Mouse (Mus musculus) gastrocnemius, postnatal 25 days (tissue): Measurements from ENCODE around the gene Btbd3. TPM values are rescaled to one million over a fixed set of nuclear protein-coding genes. Genes with fewer than 3 reads are reported as not detected.

ENCODE experiments used
- DNase-seq: peaks from one replicate; pipeline ENCODE4 v3.0.0; 2022
- long read RNA-seq, 2 experiments: library from polyadenylated mRNA; stranded (forward); transcript quantifications; one replicate each; pipeline ENCODE4 v2.0.0; 2021
- total RNA-seq, 2 experiments: library from RNA; stranded (reverse); gene quantifications; 1 replicate in 1 of 2; 2 replicates in 1 of 2; pipeline ENCODE4 v1.2.3; 2021

Gene Btbd3
- total RNA-seq: 10 to 100 TPM; 10.1 TPM
- long read RNA-seq, experiment 1, partial matches to known transcripts: 0 of 8 reads
- long read RNA-seq, experiment 1, other reads (novel, unspliced or antisense): 8 of 8 reads
- long read RNA-seq, experiment 2, full-length matches to known transcripts: 2 of 12 reads
- long read RNA-seq, experiment 2, partial matches to known transcripts: 8 of 12 reads
- long read RNA-seq, experiment 2, other reads (novel, unspliced or antisense): 2 of 12 reads

- peak; percentile 94 for DNase-seq
Observed at GRCm38 (mm10) chr2:138256411-138256810, at the start of gene Btbd3. TSS of gene Btbd3 (plus strand) at chr2:138256565.

DNA sequence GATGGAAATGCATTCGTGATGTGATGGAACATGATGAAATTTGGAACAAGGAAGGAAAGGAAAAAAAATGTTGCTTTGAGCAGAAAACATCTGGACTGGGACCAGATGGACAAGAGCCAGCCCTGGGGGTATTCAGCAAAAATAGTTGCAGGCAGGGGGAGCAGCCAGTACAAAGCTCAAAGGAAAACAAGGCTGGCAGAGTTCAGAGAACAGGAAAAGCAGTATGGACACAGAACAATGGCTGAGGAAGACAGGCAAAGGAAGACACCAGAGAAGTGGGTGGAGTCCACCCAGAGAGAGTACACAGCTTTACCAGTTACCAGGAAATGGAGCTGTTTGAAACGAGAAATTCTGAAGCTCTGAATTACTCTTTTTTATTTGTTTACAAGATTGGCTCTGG, 40.8 kb upstream of the Btbd3 start:
- peak; percentile 79 for DNase-seq

- no peak for DNase-seq
Observed at GRCm38 (mm10) chr2:138220269-138220668, 36.1 kb upstream of the Btbd3 start.

DNA sequence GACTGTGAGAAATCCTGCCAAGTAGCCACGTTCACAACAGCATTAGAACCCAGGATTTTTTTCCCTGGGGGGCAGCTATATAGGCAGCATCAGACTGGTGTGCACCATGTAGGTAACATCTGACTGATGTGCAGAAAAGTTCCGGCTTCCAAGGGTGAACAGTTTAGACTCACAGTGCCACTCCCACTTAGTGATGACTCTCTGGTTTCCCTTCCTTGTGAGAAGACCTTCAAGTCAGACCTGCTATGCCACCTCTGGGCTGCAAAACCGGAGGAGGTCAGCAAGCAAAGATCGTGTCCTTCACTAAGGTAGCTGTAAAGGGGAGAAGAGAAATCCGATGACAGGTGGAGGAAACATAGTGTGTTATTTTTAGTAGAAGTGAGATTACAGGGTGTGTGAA, 24.1 kb upstream of the Btbd3 start:
- DNase-seq: no peak

DNA sequence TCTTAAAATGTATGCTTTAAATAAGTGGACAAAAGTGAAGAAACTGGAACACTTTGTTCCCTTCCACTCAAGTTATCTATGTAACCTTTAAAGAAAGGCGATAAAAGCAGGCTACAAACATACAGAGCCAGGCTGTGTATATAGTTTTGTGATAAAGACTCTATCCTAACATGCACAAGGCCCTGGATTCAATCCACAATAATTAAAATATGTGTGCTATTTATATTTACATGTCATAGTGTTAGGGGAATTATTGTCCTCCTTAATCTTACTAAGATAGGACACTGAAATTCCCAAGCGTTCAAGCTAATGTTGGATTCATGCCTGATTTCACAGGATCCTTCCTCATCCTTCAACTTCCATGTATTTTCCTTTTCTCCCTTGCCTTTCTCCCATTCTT, 20.2 kb upstream of the Btbd3 start:
- no peak for DNase-seq

DNA sequence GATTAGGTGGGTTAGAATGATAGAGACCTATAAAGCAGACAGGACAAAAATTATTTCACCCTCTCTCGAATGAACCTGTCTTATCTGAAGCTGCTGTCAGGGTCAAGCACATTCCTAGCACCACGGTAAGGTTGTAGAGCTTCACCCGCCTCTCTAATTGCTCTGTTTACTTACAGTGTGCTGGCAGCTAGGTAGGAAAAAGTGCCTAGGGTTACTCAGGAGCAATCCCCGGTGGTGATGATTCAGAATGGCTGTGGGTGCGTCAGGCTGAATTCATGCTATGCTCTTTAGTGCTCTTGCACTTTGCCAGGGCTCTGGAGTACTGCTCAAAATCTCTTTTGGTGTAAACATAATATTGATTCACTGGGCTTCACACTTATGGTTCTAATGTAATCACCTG, 13.9 kb upstream of the Btbd3 start:
- no peak for DNase-seq

DNA sequence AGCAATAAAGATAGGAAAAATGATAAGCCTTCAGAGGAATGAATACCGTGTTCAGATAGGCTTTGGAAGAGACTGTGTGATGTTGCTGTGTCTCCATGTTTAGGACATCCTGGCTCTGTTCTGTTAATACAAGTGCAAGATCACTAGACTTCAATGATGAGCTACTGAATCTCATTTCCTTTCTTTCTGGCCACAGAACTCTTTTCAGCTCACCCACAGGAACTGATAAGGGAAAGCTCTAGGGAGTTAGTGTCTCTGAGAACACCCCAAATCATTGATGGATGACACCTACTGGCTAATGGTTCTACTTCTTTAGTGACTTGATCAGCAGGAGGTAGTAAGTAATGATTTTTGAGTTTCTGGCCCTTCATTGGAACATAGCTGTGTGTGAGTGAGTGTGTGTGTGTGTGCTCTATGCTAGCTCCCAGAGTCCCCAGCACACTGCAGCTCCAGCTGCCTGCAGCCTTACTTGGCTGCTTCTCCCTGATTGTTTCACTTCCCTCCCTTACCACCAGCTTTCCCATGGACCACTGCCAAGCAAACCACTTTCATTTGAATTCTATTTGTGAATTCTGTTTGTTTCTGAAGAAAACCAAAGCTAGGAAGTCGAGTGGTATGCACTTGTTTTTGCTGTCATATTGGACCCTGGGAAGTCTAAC, 10.6 kb upstream of the Btbd3 start:
- peak; percentile 21 for DNase-seq

DNA sequence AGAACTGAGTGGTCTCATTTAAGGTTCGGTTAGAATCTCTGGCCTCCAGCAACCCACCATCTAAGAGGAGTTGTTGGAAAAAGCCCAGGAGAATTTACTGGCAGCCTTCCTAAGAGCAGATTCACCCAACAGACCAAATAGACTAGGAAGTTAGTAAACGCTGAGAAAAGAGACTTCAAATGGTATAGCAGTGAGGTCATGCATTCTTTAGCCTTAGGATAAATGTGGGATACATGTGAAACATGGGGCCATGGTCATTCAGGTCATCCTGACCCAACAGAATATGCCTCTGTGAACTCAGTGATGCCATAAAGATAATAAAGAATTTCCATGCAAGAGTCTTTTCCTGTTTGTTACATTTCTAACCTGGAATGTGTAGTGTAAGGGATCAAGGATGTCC, 8.4 kb upstream of the Btbd3 start:
- DNase-seq: no peak

GRCm38 (mm10) chr2:138256851-138257471, 596 bp downstream of the Btbd3 start:
- no peak for DNase-seq

DNA sequence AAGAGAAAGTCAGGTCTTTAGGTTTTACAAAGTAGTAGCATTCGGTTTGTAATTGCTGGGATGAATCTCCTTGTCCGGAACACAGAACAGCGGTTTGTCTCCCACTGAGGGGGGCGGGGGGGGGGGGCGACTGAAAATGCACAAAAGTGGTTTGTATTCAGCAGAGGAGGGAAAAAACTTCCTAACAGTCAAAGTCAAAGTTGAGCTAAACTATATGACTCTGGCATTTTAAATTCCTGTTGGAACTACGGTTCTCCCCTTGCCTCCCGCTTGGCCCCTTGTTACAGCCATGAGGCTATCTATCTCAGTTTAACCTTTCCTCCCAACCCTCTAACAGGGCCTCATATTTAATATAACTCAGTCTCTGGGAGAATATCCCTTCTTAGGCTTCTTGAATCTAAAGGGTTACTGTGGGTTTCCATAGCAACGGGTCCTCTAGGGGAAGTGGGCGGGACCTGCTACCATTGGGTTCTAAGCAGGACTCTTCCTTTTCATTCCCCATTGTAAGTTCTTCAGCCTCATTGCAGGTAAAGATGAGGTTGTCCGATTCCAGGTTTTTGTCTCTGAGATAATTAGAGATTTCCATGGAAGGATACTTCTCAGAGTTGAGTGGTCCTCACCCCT, 1.4 kb downstream of the Btbd3 start:
- DNase-seq: no peak

DNA sequence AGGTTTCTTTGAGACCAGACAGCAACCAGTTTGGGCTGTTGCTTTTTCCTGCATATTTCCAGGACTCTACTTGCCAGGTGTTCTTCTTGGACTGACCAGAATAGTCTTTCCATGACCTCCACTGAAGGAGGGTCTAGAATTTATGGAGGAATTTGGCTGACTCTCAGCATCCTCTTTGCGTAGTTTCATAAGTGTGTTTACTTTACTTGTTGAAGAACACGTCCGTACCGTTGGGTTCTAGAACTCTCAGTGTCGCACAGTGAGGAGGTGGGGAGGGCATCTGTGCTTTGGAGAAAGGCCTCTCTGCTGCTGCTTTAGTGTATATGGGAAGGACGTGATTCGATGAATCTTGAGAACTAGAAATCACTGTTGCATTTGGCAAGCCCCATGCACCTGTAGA, 4.8 kb downstream of the Btbd3 start:
- no peak for DNase-seq

GRCm38 (mm10) chr2:138262885-138263284, 6.5 kb downstream of the Btbd3 start:
- no peak for DNase-seq

DNA sequence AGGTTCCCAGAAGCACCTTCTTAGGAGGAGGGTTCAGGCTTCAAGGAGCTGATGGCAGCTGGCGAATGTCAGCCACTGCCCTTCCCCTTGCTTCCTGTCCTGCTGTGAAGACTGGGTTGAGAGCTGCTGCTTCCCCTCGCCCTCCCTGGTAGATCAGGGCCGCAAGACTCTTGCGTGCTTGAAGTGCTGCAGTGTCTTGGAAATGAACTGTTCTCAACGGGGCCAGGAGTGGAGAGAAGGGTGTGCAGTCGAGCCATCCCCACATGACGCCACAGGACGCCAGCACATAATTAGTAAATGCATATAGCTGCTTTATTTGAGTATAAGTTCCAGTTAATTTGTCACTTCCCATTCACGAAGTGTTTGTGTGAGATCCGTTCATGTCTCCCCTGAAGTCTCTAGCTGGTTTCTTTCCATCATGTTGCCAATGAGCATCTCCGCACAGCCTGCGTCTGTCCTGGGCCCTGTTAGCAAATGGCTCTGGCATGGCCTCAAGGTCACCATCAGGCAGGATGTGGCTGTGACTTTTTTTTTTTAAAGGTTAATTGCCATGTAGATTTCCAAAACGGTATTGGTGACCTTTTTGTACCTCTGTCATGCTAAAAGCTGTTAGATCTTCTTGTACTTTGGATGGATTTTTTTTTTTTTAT, 9.1 kb downstream of the Btbd3 start:
- DNase-seq: no peak

DNA sequence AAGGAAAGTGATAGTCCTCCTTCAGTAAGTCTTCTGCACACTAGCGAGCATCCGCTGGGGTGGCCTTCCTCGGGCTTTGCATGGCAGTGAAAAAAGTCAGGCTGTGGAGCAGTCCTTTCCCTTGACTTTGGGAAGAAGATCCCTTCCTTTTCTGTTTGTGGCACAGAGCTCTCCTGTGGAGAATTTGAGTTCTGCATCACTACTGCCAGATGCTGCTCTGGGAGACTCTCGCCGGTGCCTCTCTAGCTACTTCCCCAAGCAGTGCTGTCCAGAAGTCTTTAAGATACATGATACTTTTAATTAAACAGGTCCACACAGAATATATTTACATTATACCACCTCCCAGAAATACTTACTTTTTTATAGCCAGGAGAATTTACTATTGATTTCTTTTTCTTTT, 10.3 kb downstream of the Btbd3 start:
- DNase-seq: no peak

DNA sequence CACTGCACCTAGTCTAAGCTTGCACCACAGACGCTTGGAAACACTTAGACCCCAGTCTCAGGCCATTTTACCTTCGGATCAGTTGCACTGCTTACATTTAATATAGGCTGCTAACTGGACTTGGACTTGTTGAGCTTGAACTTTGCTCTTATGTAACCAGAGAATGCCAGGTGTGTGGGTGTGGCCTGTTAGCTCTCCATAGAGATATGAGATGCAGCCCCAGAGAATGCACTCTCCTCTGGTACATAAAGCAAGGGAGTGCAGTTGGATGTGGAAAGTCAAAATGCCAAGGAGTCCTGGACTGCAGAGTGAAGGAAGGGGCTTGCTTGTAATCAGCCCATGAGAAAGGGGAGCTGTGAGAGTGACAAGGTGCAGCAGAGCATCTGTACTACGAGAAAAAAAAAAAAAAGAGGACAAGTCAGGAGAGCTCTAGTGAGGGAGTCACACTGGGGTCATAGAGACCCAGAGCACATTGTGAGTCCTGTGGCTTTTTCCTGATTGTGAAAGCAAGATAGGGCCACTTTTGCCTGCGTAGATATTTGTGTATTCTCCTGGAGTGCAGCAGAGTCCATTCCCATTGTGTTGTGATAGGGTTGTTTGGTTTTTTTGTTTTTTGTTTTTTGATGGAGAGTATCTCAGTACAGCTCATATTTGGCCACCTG, 11.6 kb downstream of the Btbd3 start:
- DNase-seq: no peak

DNA sequence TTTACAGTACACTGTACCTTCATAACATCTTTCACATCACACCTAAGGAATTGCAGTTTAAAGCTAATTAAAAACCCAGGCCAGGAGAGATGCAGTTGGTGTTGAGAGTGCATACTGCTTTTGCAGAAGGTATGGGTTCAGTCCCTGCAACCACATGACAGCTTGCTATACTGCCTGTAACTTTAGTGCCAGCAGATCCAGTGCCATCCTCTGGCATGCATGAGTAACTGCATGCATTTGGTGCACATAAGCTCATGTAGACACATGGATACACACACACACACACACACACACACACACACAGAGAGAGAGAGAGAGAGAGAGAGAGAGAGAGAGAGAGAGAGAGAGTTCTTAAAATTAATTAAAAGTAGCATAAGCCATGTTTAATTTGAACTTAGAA, 13.0 kb downstream of the Btbd3 start:
- no peak for DNase-seq

GRCm38 (mm10) chr2:138273404-138274073, 17.2 kb downstream of the Btbd3 start:
- no peak for DNase-seq

DNA sequence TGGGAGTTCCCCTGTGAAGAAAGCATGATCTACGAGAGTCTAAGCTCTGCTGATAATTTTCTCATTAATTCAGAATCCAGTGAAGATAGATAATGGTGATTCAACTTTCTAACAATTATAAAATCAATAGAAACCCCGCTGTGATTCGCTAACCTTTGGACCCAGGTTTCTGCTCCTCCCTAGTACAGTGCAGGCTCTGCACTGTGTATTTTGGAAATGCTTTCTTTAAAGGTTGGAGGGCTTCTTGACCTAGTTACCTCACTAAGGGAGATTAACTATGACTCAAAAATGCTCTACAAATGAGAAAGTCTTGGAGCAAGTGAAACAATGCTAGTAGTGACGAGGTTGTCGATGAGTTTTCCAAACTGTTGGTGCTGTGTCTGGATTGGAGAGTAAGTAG, 17.7 kb downstream of the Btbd3 start:
- DNase-seq: no peak

DNA sequence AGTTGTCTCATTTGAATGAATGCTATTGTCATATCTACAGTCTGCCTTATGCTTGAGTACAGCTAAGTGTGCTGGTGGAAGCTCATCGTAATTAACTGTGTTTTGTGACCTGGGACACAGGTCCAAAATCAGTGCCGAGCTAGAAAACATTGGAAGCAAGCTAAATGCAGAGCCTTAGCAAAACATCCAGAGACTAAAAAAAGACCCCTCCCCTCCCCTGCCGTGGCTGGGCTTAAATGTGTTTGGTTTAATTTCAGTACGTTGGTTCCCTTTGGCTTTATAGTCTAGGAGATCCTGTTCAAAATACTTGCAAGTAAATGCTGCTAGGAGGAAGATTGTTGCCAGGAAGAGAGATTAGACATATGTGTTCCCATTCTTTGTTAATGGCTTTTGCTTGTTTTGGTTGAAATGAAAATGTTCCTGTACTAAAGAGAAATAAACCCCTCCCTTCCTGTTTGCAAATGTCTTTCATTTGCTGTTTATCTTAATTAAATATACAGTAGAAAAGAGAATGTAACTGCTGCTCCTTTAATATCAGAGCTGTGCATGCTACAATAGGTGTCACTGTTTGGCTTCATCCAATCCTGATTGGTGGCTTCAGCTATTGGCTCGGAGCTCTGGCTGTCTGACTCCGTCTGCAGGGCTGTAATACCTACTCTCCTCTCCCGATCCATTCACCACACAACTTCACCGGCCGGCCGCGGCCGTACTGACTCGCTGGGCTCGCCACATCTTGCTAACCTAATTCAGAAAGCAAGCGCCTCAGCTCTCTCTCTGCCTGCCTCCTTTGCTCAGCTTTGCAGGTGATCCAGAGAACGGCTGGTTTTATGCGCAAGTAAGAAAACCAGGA, 21.7 kb downstream of the Btbd3 start:
- DNase-seq: peak; percentile 68

DNA sequence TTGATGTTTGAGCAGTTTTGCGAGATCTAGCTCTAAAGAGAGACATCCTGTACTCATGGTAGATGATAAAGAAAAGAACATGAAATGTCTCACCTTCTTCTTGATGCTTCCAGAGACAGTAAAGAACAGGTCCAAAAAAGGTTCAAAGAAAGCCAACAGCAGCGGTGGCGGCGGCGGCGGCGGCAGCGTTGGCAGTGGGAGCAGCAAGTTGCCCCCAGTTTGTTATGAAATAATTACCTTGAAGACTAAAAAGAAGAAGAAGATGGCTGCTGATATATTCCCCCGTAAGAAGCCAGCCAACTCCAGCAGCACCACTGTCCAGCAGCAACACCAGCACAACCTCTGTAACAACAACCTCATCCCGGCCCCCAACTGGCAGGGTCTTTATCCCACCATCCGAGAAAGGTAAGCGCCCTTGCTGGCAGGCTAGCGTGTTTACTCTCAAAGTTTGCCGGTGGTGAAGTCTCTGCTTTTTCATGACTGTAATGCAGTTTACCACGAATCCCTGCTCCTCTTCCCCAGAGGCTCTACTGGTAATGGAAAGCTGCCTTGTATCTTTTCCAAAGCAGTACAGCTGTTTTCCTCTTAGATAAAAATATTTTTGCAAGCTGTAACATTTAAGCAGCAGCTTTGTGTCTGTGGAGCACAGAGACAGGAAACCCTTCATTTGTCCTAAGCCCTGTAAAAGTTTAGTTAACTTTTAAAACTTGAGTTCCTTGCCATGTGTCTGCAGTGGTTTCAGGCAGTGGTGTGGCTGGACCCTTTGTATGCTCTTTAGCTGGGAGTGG, 22.7 kb downstream of the Btbd3 start:
- DNase-seq: no peak
